Mouse (Mus musculus): ENCODE measurements around the gene Pbdc1. TPM values are rescaled to one million over a fixed set of nuclear protein-coding genes. Genes with fewer than 3 reads are reported as not detected.

The Pbdc1 gene
- 45.6 and 48.3 TPM in 2 replicates for polyA plus RNA-seq (2011; ENCODE audit: insufficient read depth, insufficient read length, low read depth, missing spikeins)

DNA sequence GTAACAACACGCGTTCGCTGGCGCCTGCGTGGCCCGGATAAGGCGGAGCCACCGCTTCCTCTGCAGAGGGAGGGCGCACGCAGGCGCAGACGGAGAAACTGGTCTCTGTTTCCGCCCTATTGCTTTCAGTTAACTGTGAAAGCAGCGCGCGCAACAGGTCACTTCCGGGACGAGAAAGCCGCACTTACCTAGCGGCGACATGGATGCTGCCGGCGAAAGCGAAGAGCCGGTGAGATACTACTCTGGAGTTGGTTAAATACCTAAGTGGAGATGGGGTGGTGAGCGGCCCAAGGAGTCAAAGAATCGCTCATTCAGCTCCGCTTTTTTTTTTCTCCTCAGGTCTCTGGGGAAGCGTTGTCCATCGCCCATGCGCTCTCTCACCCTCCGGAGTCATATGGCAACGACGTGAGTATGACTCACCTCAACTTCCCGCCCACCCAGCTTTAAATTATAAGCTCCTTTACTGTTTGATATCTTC lies at the start of gene Pbdc1:
Pbdc1 (plus strand) TSS at position 142 of the 478 bp plus-strand sequence.
- Histone ChIP-seq H3K36me3 (ENCODE audit: control insufficient read depth, insufficient read depth, low read length, poor library complexity, severe bottlenecking) (peaks cover 12% of the 10 kb centered on the region), H3K27ac (ENCODE audit: insufficient read depth, low read length) (no peak within 1 kb of the TSS), H3K27me3 (ENCODE audit: control insufficient read depth, insufficient read depth, low read length, poor library complexity, severe bottlenecking) (no peaks in the 10 kb centered on the region), H3K4me3 (ENCODE audit: low read depth, low read length) (peak within 1 kb of the TSS; percentile 90), H3K4me1 (ENCODE audit: control insufficient read depth, insufficient read depth, low read length) (no peaks in the 10 kb centered on the region), H3K9me3 (replicated peaks; ENCODE audit: control insufficient read depth, insufficient read depth, low read length, poor library complexity, severe bottlenecking) (no peaks in the 10 kb centered on the region), H3K9ac (ENCODE audit: low read depth, poor library complexity, severe bottlenecking) (peak within 1 kb of the TSS; percentile 75)
- TF ChIP-seq CTCF (IDR thresholded peaks at IDR 0.05; ENCODE audit: low read depth, low read length) (no peak), EP300 (IDR thresholded peaks at IDR 0.05; ENCODE audit: insufficient read depth, low read depth, low read length) (no peak), POLR2A (IDR thresholded peaks at IDR 0.05; ENCODE audit: insufficient read depth, low read length) (no peak)

DNA sequence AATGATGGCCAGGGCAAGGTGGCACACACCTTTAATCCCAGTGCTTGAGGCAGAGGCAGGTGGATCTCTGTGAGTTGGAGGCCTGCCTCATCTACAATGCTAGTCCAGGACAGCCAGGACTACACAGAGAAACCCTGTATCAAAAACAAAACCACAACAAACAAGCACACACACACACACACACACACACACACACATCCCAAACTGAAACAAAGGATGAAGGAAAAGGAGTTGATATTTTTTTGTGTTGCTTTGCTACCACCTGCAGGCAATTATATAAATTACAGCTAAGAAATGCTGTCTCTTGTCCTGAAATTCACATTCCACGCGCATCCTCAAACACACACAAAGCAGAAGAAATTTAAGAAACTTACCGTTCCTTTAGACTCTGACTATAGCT lies 41.9 kb upstream of the Pbdc1 start:
- no peaks in the 10 kb centered on the region for H3K9me3 ChIP-seq (replicated peaks; ENCODE audit: control insufficient read depth, insufficient read depth, low read length, poor library complexity, severe bottlenecking)
- no peak overlapping the region for H3K9ac ChIP-seq (ENCODE audit: low read depth, poor library complexity, severe bottlenecking)
- no peaks in the 10 kb centered on the region for H3K4me1 ChIP-seq (ENCODE audit: control insufficient read depth, insufficient read depth, low read length)
- no peak overlapping the region for H3K4me3 ChIP-seq (ENCODE audit: low read depth, low read length)
- H3K36me3 ChIP-seq (ENCODE audit: control insufficient read depth, insufficient read depth, low read length, poor library complexity, severe bottlenecking) = no peaks in the 10 kb centered on the region
- H3K27me3 ChIP-seq (ENCODE audit: control insufficient read depth, insufficient read depth, low read length, poor library complexity, severe bottlenecking) = no peaks in the 10 kb centered on the region
- no peak overlapping the region for H3K27ac ChIP-seq (ENCODE audit: insufficient read depth, low read length)
- TF ChIP-seq CTCF (IDR thresholded peaks at IDR 0.05; ENCODE audit: low read depth, low read length) (no peak), EP300 (IDR thresholded peaks at IDR 0.05; ENCODE audit: insufficient read depth, low read depth, low read length) (no peak), POLR2A (IDR thresholded peaks at IDR 0.05; ENCODE audit: insufficient read depth, low read length) (no peak)

DNA sequence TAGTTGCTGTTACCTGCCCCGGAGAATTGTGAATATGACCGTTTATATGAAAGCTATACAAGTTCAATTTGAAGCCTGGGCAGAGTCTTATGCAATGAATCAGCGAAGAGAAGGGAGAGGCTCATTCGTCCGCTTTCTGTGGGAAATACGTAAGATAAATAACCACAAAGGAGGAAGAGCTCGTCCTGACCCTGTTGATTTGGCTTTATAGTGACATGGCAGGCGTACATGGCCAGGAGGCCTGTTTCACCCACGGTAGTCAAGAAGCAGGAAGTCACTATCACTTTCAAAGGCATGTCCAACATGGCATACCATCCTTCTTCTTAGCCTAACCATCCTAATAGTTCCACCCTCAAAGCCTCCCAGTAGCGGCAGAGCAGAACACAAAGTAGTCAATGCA lies 15.3 kb upstream of the Pbdc1 start:
- Histone ChIP-seq H3K9me3 (replicated peaks; ENCODE audit: control insufficient read depth, insufficient read depth, low read length, poor library complexity, severe bottlenecking) (no peaks in the 10 kb centered on the region), H3K36me3 (ENCODE audit: control insufficient read depth, insufficient read depth, low read length, poor library complexity, severe bottlenecking) (peaks cover 12% of the 10 kb centered on the region), H3K27ac (ENCODE audit: insufficient read depth, low read length) (no peak overlapping the region), H3K27me3 (ENCODE audit: control insufficient read depth, insufficient read depth, low read length, poor library complexity, severe bottlenecking) (no peaks in the 10 kb centered on the region), H3K4me1 (ENCODE audit: control insufficient read depth, insufficient read depth, low read length) (no peaks in the 10 kb centered on the region), H3K9ac (ENCODE audit: low read depth, poor library complexity, severe bottlenecking) (no peak overlapping the region), H3K4me3 (ENCODE audit: low read depth, low read length) (no peak overlapping the region)
- TF ChIP-seq CTCF (IDR thresholded peaks at IDR 0.05; ENCODE audit: low read depth, low read length) (no peak), POLR2A (IDR thresholded peaks at IDR 0.05; ENCODE audit: insufficient read depth, low read length) (no peak), EP300 (IDR thresholded peaks at IDR 0.05; ENCODE audit: insufficient read depth, low read depth, low read length) (no peak)

DNA sequence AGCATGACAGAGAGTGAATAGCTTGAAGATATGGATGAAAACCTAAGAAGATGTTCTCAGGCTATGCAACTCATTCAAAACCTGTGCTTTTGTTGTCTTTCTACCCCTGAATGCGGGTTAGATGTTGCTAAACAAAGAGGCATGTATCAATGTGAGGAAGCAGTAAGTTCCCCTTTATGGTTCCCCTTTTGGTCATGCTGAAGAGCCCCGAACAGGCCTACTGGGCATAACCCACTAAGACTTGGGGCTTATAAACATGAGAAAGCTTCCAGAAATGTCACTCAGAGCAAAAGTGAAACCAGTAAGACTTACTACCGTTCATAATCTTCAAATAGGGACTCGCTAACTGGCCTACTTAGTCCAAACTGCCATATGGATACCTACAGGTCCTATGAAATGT lies 14.8 kb upstream of the Pbdc1 start:
- no peak for TF ChIP-seq CTCF (IDR thresholded peaks at IDR 0.05; ENCODE audit: low read depth, low read length)
- no peak for TF ChIP-seq POLR2A (IDR thresholded peaks at IDR 0.05; ENCODE audit: insufficient read depth, low read length)
- TF ChIP-seq EP300 (IDR thresholded peaks at IDR 0.05; ENCODE audit: insufficient read depth, low read depth, low read length) = no peak
- no peak overlapping the region for H3K4me3 ChIP-seq (ENCODE audit: low read depth, low read length)
- H3K36me3 ChIP-seq (ENCODE audit: control insufficient read depth, insufficient read depth, low read length, poor library complexity, severe bottlenecking) = peaks cover 8% of the 10 kb centered on the region
- no peaks in the 10 kb centered on the region for H3K4me1 ChIP-seq (ENCODE audit: control insufficient read depth, insufficient read depth, low read length)
- H3K27ac ChIP-seq (ENCODE audit: insufficient read depth, low read length) = no peak overlapping the region
- no peak overlapping the region for H3K9ac ChIP-seq (ENCODE audit: low read depth, poor library complexity, severe bottlenecking)
- H3K9me3 ChIP-seq (replicated peaks; ENCODE audit: control insufficient read depth, insufficient read depth, low read length, poor library complexity, severe bottlenecking) = no peaks in the 10 kb centered on the region
- H3K27me3 ChIP-seq (ENCODE audit: control insufficient read depth, insufficient read depth, low read length, poor library complexity, severe bottlenecking) = no peaks in the 10 kb centered on the region

DNA sequence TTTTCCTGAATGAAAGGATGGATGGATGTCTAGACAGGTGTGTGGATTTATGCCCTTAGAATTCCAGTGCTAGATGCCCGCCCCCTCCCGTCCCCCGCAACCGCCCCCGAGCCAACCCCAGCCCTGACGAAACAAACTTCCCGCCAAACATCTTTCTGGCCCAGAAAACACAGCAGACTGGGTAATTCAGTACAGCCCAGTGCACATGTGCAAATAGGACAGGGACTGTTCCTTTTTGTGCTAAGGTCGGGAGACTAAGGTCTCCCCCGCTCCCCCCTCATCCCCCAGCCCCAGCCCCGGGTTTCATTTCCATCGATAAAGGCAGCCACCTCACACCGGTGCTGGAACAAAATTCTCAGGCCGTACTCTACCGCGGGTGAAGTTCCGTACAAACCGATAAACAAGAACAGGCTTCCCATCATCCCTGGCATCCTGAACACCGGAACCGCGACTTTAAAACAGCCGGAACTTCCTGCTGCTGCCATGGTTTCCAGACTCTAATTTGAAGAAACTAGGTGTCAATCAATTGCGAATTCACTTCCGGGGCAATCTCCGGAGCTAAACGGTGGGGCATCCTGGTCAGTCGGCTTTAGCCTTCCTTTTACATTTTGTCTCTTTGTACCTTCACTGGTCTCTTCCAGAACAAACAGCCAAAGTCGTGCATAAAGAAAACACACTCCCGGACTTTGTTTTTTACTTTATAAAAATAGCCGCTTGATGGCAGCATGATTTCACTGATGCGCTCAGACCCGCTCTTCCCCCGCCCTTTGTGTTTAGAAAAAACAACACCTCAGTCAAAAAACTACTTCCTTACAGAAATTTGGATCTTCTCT lies 9.7 kb upstream of the Pbdc1 start:
- TF ChIP-seq EP300 (IDR thresholded peaks at IDR 0.05; ENCODE audit: insufficient read depth, low read depth, low read length) (no peak), POLR2A (IDR thresholded peaks at IDR 0.05; ENCODE audit: insufficient read depth, low read length) (no peak), CTCF (IDR thresholded peaks at IDR 0.05; ENCODE audit: low read depth, low read length) (no peak)
- peak overlapping the region; percentile 90 for H3K27ac ChIP-seq (ENCODE audit: insufficient read depth, low read length)
- peaks cover 6% of the 10 kb centered on the region for H3K36me3 ChIP-seq (ENCODE audit: control insufficient read depth, insufficient read depth, low read length, poor library complexity, severe bottlenecking)
- peak overlapping the region; percentile 97 for H3K9ac ChIP-seq (ENCODE audit: low read depth, poor library complexity, severe bottlenecking)
- no peaks in the 10 kb centered on the region for H3K9me3 ChIP-seq (replicated peaks; ENCODE audit: control insufficient read depth, insufficient read depth, low read length, poor library complexity, severe bottlenecking)
- H3K27me3 ChIP-seq (ENCODE audit: control insufficient read depth, insufficient read depth, low read length, poor library complexity, severe bottlenecking) = no peaks in the 10 kb centered on the region
- H3K4me1 ChIP-seq (ENCODE audit: control insufficient read depth, insufficient read depth, low read length) = no peaks in the 10 kb centered on the region
- H3K4me3 ChIP-seq (ENCODE audit: low read depth, low read length) = peak overlapping the region; percentile 94

GRCm38 (mm10) chrX:105079151-105079550 lies 405 bp upstream of the Pbdc1 start:
- H3K27me3 ChIP-seq (ENCODE audit: control insufficient read depth, insufficient read depth, low read length, poor library complexity, severe bottlenecking) = no peaks in the 10 kb centered on the region
- no peak overlapping the region for H3K27ac ChIP-seq (ENCODE audit: insufficient read depth, low read length)
- H3K36me3 ChIP-seq (ENCODE audit: control insufficient read depth, insufficient read depth, low read length, poor library complexity, severe bottlenecking) = peaks cover 10% of the 10 kb centered on the region
- no peaks in the 10 kb centered on the region for H3K4me1 ChIP-seq (ENCODE audit: control insufficient read depth, insufficient read depth, low read length)
- peak overlapping the region; percentile 90 for H3K4me3 ChIP-seq (ENCODE audit: low read depth, low read length)
- TF ChIP-seq CTCF (IDR thresholded peaks at IDR 0.05; ENCODE audit: low read depth, low read length) (no peak), EP300 (IDR thresholded peaks at IDR 0.05; ENCODE audit: insufficient read depth, low read depth, low read length) (no peak), POLR2A (IDR thresholded peaks at IDR 0.05; ENCODE audit: insufficient read depth, low read length) (no peak)
- H3K9ac ChIP-seq (ENCODE audit: low read depth, poor library complexity, severe bottlenecking) = peak overlapping the region; percentile 35; the same call in 1 of the 2 replicates
- H3K9me3 ChIP-seq (replicated peaks; ENCODE audit: control insufficient read depth, insufficient read depth, low read length, poor library complexity, severe bottlenecking) = no peaks in the 10 kb centered on the region
